Mouse (Mus musculus): Measurements from ENCODE around the gene Zfp335. TPM values are rescaled to one million over a fixed set of nuclear protein-coding genes. Genes with fewer than 3 reads are reported as not detected.
"Not testable (repeated sequence)": the region's sequence is repeated elsewhere in the genome, so short reads cannot be mapped to it uniquely, and the experiment has no call there.

The Zfp335 gene
- total RNA-seq, 2 experiments from 2014 or later = 30.0 to 31.2 TPM

DNA sequence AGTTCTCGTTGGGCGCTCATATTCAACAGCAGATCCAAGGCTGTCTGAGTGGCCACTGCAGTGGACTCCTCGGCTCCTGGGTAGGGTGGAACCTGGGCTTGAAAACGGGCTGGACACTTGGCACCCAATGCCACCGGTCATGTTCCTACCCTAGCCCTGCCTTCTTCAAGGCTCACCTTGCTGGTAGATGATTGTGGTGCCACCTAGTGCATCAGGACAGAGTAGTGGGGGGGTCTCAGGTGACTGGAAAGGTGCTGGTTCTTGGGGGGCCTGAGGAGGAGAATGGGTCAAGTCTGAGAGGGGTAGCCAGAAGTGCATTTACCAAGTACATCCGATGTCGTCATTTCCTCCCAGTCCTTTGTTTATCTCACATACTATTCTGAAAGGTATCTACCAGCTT, 13.5 kb downstream of the Zfp335 start:
- intact Hi-C loops (cut with DNase I) = no loop called here
- DNase-seq = no peak

GRCm38 (mm10) chr2:164895885-164896284, 15.7 kb downstream of the Zfp335 start:
- intact Hi-C loops (cut with DNase I) = no loop called here
- DNase-seq = no peak

GRCm38 (mm10) chr2:164894644-164895043, 16.9 kb downstream of the Zfp335 start:
- intact Hi-C loops (cut with DNase I) = no loop called here
- no peak for DNase-seq

GRCm38 (mm10) chr2:164894048-164894447, 17.5 kb downstream of the Zfp335 start:
- intact Hi-C loops (cut with DNase I) = no loop called here
- no peak for DNase-seq

- DNase-seq = no peak
- intact Hi-C loops (cut with DNase I) = no loop called here
These were observed 18.8 kb downstream of the Zfp335 start for GRCm38 (mm10) chr2:164892696-164893216.

- DNase-seq = no peak
- intact Hi-C loops (cut with DNase I) = no loop called here
These were observed 19.5 kb downstream of the Zfp335 start for GRCm38 (mm10) chr2:164891908-164892695.

DNA sequence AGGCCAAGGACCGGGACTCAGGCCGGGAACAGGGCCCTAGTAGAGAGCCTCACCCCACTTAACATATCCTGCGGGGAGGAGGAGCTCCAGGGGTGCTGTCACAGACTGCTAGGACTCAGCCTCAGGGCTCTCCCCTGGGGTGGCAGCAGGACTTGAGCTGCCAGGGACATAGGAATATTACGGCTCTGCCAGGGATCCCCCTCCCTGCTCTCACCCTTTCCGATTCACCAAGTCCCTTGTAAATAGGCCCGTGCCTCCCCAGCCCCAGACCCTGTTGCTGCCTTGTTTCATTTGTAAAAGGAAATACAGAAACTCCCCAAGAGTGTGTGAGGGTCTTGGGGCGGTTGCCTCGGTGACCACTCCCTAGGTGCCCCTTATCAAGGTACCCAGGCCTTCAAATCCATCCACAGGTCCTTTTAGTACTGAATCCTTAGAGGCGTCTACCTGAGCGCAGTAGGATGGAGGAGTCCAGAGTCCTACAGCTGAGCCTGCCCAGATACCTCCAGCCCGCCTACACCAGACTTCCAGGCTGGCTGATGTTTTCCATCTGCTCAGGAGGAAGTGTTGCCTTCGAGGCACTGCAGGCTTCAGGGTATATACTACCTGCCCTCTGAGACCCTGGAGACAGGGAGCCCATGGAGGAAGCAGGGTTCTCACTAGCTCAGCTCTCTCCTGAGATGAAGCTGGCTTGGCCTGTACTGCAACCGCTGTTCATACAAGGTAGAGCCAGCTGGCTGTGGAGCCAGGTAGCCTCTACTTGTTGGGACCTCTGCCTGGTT, 20.3 kb downstream of the Zfp335 start:
- no peak for DNase-seq
- intact Hi-C loops (cut with DNase I) = no loop called here

DNA sequence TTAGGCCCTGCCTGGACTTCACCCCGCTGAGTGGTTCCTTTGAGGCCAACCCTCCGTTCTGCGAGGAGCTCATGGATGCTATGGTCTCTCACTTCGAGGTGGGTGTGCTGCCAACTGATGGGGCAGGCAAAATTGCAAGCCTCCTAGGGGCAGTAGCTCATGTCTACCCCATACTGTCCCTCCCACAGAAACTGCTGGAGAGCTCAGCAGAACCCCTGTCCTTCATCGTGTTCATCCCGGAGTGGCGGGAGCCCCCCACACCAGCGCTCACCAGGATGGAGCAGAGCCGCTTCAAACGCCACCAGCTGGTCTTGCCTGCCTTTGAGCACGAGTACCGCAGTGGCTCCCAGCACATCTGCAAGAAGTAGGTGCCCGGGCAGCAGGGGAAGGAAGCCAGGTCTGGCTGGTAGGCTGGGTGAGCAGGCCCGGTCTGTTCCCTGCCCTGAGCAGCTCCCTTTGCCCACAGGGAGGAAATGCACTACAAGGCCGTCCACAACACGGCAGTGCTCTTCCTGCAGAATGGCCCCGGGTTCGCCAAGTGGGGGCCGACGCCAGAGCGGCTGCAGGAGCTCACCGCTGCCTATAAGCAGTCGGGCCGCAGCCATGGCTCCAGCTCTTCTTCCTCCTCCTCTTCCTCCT, 21.0 kb downstream of the Zfp335 start:
- intact Hi-C loops (cut with DNase I) = no loop called here
- DNase-seq = no peak

GRCm38 (mm10) chr2:164889960-164890359, 21.6 kb downstream of the Zfp335 start:
- no peak for DNase-seq
- intact Hi-C loops (cut with DNase I) = no loop called here

DNA sequence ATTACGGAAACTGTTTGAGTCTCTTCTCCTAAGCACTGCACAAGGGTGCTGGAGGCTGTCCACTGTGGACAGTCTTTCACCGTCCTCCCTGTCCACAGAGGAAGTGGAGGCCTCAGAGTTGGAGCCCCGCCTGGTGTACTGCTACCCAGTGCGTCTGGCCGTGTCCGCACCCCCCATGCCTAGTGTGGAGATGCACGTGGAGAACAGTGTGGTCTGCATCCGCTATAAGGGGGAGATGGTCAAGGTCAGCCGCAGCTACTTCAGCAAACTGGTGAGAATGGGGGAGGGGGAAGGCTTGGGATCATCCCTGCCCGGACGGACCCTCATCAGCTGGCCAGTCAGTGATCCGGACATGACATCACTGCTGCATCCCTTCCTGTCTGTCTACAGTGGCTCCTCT, 22.6 kb downstream of the Zfp335 start:
- intact Hi-C loops (cut with DNase I) = no loop called here
- DNase-seq = no peak

- intact Hi-C loops (cut with DNase I) = no loop called here
- no peak for DNase-seq
These were observed 24.9 kb downstream of the Zfp335 start for GRCm38 (mm10) chr2:164886617-164887016.

- peak; percentile 88 for DNase-seq
- intact Hi-C loops (cut with DNase I) = no loop called here
These were observed 25.8 kb downstream of the Zfp335 start for GRCm38 (mm10) chr2:164885788-164886187.

- intact Hi-C loops (cut with DNase I) = no loop called here
- no peak for DNase-seq
These were observed 28.9 kb downstream of the Zfp335 start for GRCm38 (mm10) chr2:164882619-164883018.

GRCm38 (mm10) chr2:164879568-164880277, 31.8 kb downstream of the Zfp335 start:
- intact Hi-C loops (cut with DNase I) = no loop called here
- peak; percentile 96 for DNase-seq

GRCm38 (mm10) chr2:164879228-164879567, 32.4 kb downstream of the Zfp335 start, which contains the start of gene Pcif1:
Gene Pcif1 (plus strand): TSS chr2:164879304.
- intact Hi-C loops (cut with DNase I) = no loop called here

DNA sequence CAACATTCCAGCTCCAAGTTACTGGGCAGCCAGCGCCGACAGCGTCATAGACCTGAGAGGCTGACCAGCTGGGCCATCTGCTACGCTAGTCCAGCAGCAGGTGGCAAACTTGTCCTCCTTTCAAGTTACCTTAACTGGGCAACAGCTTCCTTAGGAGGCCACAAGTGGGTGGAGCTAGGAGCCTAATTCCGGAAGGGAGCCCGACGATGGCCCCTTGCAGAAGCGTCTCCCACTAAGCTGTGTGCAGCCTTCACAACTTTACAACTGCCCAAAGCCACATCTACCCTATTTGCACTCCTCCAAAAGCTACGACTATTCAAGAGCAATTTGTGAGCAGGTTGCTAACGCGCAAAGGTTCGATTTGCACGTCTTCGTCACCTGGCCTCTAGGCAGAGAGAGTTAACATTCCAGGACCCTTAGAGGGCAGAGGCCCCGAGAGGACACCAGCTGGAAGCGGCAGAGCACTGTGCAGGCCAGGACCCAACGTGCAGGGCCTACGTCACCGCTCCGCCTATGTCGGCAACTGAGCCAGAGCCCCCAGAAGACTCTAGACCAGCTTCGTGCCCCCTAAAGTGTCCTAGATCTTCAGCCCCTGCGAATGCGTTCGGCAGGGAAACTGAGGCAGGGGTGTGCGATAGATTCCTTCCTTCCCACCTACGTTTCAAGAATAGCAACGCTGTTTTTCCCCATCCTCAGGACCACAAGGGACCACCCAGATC, 32.9 kb downstream of the Zfp335 start:
- intact Hi-C loops (cut with DNase I) = no loop called here
- DNase-seq = peak; percentile 42

More at GRCm38 (mm10) chr2:164879228-164879567, 32.4 kb downstream of the Zfp335 start, which contains the start of gene Pcif1:
- DNase-seq = peak; percentile 95

DNA sequence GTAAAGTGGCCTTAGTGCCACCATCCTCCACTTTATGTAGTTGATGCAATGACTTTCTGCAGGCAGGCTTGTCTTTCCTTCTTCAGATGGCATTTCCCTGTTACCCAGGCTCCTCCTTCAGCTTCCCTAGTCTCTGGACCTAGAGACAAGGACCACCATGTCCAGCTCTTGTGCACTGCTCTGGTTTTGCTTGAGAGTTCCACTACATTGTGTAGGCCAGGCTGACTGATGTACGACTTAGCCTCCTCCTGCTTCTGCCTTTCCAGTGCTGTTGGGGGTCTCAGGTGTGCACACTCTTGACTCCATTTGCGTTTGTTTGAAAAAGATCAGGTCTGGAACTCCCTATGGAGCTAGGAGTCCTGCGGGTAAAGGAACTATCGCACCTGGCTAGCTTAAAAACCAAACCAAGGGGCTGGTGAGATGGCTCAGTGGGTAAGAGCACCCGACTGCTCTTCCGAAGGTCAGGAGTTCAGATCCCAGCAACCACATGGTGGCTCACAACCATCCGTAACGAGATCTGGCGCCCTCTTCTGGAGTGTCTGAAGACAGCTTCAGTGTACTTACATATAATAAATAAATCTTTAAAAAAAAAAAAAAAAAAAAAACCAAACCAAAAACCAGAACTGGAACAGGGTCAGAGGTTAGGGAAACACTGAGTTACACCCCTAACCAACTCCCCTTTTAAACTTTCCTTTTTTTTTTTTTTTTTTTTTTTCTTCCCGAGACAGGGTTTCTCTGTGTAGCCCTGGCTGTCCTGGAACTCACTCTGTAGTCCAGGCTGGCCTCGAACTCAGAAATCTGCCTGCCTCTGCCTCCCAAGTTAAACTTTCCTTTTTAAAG, 34.0 kb downstream of the Zfp335 start:
- not testable (repeated sequence) for DNase-seq
- intact Hi-C loops (cut with DNase I) = loop anchor here (2.0 kb wide), 1 partner anchor 21 kb away; the partner anchor contains the start of gene Pltp

GRCm38 (mm10) chr2:164875648-164876047, 35.9 kb downstream of the Zfp335 start:
- not testable (repeated sequence) for DNase-seq
- intact Hi-C loops (cut with DNase I) = loop anchor here (2.0 kb wide), 1 partner anchor 19 kb away; the partner anchor contains the start of gene Pltp

GRCm38 (mm10) chr2:164874239-164874769, 37.3 kb downstream of the Zfp335 start:
- no peak for DNase-seq
- intact Hi-C loops (cut with DNase I) = no loop called here
